Mouse (Mus musculus): ENCODE data around the gene Pigs.

DNA sequence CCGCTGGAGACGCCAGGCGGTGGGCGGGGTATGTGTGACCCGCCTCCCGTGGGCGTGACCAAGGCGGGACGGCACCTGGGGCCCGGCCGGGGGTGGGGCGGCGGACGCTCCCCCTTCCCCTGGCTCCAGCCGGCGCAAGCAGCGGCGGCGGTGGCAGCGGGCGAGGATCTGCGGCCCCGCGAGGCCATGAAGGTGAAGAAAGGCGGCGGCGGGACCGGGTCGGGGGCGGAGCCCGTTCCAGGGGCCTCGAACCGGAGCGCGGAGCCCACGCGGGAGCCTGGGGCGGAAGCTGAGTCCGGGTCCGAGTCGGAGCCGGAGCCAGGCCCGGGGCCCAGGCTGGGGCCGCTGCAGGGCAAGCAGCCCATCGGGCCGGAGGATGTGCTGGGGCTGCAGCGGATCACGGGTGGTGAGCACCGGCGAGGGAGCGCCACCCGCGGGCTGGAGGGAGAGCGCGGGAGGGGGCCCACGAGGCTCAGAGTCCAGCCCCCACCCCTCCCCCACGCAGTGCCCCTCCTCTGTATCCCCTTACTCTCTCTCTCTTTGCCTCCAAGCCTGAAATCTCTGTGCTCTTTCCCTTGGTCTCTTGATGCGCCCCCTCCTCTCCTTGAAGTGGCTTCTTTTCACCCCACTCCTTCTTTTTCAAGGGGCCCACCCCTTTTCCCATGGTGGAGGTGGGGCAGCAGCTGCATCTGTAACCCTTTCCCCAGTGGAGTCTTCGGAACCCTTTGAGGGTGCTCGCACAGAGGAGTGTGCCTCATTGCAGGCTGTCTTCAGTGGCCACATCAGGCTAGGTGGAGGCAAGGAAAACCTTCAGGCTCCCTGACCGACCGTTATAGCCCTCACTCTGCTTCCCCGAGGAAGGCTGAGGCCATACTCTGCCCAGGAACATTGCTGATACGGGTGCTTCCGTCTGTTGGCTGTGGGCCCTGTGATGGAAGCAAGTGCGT lies 15.4 kb downstream of the Pigs start, which contains the start of gene Unc119:
- no peak for TF ChIP-seq POLR2A (IDR thresholded peaks at IDR 0.05; ENCODE audit: control insufficient read depth, extremely low read depth, insufficient read depth, low read length, poor library complexity)
- TF ChIP-seq CTCF (IDR thresholded peaks at IDR 0.05; ENCODE audit: borderline replicate concordance, control insufficient read depth, extremely low read depth, insufficient read depth, low read length, poor library complexity) = no peak

All from thymus, adult 2 months (tissue).